Mouse (Mus musculus) frontal cortex, adult (tissue): ENCODE measurements around the gene Gm10644.
A peak's percentile ranks its signal among the peaks of the same experiment; 100 is the strongest.
"Not testable (repeated sequence)": the region's sequence is repeated elsewhere in the genome, so short reads cannot be mapped to it uniquely, and the experiment has no call there.

Experiments
- ATAC-seq: cut with Nextera tagmentation; 2 replicates; pipeline ENCODE4 v1.9.2; 2017; ENCODE audit warnings: mild to moderate bottlenecking, moderate library complexity, mixed read lengths; ENCODE audit not compliant: low TSS enrichment

The Gm10644 gene

DNA sequence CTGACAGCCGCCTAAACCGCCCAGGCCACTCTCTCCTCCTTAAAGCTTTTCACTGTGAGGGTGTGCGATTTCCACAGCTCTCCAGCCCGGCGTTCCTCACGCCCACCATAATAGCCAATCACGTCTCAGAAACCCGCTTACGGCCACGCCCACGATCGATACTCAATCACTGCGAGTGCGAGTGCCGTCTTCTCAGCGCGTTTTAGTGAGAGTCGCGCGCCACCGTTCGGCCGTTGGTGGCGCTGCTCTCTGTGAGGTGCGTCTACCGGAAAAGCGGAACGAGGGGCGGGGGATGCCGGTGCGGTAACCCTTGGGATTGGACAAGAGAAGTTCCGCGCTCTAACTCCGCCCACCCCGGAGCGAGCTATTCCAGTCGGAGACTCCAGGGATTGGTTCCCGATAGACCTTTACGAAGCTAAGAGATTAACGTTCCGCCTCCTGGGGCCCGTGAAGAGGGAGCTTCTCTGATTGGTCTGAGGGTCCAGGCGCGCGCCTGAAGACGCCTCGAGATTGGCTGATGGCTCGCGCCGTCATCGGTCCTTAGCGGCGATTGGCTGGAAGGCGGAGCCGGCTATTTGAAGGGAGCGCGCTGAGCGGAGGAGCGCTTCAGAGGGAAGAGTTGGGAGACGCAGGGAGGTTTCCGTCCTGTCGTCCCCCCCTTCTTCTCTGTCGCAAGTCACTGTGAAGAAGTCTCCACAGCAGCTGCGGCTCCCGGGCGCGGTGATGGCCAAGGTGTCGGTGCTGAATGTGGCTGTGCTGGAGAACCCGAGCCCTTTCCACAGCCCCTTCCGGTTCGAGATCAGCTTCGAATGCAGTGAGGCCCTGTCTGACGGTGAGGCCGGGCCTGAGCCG lies at the start of gene Gm10644, which contains the start of gene Asf1b:
Gene Gm10644, minus strand, starts transcription at position 100 of the 852 bp plus-strand sequence.
Gene Asf1b, plus strand, starts transcription at position 402 of the 852 bp plus-strand sequence.
- peak; percentile 99 for ATAC-seq

DNA sequence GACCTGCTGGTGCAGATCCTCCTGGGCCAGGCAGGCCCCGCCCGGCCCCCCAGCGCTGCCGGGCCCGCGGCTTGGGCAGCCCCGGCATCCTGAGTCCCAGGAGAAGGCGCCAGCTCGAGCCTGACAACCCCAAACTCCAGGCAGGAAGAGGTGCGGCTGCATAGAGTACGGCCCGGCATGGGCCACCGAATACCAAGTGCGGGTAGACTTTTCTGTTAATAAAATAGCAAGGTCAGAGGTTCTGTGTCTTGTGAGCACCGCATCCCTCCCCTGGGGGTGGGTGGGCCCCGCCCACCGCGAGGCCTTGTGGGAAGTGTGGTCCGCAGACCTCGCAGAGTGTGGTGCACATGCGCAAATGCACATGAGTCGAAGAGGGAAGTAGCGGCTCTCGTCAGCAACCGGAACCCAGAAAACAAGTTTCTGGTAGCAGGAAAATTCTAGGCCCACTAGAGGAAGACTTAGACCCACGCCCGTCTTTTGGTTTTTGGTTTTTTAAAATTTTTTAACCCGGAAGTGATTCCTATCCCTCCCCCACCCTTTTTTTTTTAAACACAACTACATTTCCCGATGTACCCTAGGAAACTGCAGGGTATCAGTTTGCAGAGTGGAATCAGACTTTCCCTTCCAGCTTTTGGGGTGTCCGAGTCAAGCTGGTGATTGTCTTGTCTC lies 49.7 kb upstream of the Gm10644 start:
- ATAC-seq, result peak; percentile 93

DNA sequence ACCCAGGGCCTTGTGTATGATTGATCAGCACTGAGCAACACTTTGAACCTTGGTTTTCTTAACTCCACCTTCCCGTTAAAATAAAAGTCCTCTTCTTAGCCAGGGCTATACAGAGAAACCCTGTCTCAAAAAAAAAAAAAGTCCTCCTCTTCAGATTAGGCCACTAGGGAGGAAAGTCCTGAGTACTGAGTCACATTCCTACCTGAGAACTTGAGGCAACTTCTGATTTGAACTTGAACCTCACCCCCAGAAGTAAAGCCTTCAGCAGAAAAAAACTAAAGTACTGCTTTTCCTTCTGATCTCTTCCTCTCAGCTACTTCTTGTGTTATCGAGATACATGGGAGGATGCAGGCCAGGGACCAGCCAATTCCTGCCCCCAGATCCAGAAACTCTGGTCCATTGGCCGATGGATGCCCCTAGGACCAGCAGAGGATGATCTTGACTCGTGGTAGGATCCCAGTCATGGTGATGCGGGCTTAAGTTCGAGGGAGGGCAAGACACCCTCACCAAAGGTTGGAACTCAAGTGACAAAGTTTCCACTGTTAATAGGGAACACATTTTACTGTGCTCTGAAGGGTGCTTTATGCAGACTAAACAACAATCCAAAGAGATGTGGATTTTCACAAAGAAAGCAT lies 48.7 kb upstream of the Gm10644 start:
- ATAC-seq, result no peak

DNA sequence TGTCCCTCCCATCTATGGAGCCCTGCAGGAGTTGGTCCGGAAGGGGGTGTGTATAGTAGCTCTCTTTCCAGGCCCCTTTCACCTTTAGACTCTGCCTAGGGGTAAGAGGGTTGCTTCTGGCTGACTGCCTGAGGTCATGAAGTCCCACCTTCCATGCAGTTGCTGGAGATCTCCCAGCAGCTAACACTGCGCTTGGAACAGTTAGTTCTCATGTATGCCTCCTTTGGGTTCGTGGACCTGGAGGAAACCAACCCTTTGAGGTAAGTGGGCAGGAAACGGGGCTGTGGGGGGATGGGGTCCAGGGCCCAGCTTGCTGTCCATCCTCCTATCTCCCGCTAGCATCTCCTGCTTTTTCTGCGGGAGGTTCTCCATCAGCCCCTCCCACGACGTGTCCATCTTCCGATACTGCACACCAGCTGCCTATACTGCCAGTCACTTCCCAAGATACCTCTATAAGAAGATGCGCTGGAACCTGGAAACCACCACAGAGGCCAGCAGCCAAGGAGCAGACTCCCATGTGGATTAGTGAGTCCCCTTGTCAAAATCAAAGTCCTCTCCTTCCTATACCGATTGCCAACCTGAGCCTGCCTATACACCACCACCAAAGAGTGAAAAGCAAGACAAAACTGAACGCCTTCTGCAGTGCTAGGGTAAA lies 48.1 kb upstream of the Gm10644 start:
- ATAC-seq, result no peak

DNA sequence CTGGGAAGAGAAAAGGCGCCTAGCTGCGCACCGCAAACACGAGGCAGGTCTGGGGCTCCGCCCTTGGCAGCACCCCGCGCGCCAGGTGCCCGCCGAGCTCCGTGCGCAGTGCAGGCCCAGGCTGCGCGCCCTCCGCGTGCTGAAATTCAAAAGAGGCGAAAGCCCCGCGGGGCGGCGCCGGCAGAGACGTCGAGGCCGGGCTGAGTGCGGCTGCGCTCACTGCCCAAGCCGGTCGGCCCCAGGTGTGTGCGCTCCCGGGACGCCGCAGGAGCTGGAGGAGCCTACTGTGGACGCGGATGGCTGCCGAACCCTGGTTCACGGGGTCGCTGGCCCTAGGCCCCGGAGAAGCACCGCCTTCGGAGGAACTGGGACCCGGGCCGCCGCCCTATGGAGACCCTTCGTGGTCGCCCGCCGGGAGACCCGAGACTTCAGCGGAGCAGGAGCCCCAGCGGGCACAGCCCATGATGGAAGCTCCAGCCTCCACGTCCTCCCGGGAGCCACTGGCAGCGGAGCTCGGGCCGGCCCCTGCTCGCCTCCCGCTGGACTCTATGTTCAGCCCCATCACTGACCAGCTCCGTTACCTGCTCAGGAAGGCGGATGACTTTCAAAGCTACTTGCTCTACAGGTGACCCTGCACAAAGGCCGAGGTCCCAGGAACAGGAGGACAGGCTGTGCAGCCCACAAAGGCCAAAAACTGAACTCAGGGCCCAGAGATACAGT lies 46.4 kb upstream of the Gm10644 start, which contains the start of gene 1700067K01Rik:
Gene 1700067K01Rik, plus strand, starts transcription at position 222 of the 720 bp plus-strand sequence.
- ATAC-seq, result no peak

DNA sequence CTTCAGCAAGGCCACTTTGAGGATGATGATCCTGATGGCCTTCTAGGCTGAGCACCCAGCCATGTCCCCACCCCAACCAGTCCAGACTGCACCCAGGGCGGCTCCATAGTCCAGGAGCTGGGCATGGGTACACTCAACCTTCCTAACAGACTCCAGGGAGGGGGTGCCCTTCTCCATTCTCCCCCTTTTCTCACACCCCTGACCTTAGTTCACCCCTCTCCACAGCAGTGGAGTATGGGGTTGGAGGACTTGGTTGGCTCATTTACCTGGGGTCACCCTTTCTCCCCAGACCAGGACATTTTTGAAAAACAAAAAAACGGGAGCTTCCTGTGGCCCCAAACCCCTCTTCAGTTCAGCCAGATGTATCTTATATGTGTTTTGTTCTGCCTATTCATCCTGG lies 44.8 kb upstream of the Gm10644 start:
- ATAC-seq, result no peak

DNA sequence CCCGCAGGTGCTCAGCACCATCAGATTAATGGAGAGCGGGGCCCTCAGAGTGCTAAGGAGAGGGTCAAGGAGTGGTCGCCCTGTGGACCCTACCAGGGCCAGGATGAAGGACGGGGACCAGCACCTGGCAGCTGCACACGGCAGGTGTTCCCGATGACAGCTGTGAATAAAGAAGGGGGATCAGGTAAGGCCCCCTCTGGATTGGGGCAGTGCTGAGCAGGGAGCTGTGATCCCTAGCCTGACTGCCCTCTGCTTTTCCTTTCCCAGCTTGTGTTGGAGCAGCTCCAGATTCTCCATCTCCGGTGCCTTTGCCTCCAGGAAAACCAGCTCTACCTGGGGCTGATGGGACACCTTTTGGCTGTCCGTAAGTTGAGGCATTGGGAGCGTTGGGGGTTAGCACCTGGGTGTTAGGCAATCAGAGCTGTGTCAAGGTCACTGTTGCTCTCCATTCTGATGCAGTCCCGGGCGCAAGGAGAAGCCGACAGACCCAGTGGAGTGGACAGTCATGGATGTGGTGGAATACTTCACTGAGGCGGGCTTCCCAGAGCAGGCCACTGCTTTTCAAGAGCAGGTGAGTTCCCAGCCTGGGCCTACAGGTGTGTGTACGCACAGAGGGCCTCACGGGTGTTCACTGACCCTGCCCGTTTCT lies 44.2 kb upstream of the Gm10644 start:
- ATAC-seq, result no peak

DNA sequence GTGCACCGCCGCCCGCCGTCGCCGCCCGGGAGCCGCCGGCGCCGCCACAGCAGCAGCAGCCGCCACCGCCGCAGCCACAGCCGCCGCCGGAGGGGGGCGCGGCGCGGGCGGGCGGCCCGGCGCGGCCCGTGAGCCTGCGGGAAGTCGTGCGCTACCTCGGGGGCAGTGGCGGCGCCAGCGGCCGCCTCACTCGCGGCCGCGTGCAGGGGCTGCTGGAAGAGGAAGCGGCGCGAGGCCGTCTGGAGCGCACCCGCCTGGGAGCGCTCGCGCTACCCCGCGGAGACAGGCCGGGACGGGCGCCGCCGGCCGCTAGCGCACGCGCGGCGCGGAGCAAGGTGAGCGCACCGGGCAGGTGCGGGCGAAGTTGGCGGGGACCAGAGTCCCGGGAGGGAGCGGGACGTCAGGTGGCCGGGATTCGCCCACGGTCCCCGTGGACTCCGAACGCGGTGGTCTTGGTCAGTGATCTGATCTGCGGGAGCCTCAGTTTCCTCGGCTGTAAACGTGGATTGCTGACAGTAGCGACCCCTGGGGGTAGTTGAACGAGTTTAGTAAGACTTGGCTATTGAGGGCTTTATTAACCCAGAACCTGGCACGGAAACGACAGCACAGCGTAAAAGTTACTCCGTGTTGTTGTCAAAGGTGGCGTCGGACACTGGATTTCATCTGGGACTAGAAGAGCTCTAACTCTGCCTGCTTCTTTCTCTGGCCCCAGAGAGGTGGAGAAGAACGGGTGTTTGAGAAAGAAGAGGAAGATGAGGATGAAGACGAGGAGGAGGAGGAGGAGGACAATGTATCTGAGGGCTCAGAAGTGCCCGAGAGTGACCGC lies 43.4 kb upstream of the Gm10644 start:
- peak; percentile 36 for ATAC-seq

DNA sequence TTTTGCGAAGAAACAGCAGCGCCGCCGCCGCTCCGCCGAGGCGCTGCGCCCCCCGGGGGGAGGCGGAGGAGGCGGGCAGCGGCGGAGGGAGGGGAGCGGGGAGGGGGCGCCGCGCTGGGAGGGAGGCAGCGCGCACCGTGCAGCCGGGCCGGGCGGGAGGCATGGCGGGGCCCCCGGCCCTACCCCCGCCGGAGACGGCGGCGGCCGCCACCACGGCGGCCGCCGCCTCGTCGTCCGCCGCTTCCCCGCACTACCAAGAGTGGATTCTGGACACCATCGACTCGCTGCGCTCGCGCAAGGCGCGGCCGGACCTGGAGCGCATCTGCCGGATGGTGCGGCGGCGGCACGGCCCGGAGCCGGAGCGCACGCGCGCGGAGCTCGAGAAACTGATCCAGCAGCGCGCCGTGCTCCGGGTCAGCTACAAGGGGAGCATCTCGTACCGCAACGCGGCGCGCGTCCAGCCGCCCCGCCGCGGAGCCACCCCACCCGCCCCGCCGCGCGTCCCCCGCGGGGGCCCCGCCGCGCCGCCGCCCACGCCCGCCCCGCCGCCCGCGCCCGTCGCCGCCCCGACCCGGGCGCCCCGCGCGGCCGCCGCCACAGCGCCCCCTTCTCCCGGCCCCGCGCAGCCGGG lies 42.6 kb upstream of the Gm10644 start, which contains the start of gene Samd1:
Gene Samd1, plus strand, starts transcription at position 162 of the 631 bp plus-strand sequence.
- peak; percentile 20; the same call in 1 of the 2 replicates for ATAC-seq

DNA sequence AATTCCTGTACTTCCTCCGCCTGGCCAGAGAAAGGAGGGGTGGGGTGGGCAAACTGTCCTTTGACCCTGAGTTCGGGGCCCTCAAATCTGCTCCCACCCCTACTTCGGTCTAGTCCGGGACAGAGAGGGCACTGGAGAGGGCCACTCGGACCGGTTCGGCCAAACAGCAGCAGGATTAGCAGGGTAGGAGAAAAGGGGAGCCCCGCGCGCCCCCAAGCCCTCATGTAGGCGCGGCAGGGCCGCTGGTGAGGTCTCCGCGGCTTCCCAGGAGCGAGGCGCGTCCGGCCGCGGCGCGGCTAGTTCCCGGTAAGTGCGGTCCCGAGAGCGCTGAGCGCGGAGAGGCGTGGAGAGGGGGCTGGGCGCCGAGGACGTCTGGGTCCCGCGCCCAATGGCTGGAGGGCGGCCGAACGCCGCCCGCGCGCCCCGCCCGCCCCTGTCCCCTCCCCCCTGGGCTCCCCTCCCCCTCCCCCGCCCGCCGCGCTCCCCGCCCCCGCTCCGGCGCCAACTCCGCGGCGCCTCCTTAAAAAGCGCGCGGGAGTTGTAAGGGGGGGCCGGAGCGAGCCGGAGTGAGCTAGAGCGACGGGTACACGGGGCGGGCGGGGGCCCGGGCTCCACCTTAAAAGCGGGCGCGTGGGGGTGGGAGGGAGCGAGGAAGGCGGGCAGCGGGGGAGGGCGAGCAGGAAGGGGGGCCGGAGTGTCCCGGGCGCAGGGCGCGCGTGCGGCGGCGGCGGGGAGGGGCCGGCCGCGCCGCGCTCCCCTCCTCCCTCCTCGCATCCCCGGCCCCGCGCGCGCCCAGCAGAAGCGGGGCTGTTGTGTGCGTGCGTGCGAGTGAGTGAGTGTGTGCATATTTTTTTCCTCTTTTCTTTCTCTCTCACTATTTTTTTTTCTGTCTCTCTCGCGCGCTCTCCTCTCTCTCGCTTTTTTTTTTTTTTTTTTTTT lies 41.8 kb upstream of the Gm10644 start:
- peak; percentile 34 for ATAC-seq

DNA sequence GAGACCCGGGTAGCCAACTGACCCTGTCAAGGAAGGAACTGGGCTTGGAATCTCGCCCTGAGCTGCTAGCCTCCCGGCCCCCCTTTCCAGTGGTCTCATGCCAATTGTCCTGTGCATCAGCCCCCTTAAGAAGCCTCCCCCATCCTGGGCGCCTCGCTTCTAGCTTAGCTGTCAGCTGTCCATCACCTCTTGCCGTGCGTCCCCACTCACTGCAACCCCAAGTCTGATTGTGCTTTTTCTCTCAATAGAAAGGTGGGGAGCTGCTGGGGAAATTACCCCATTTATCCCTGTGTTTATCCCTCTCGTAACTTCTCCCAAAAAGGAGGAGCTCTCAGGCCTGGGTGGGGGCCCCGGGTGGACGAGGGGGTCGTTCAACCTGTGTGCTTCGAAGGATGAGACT lies 41.0 kb upstream of the Gm10644 start:
- ATAC-seq, result no peak

DNA sequence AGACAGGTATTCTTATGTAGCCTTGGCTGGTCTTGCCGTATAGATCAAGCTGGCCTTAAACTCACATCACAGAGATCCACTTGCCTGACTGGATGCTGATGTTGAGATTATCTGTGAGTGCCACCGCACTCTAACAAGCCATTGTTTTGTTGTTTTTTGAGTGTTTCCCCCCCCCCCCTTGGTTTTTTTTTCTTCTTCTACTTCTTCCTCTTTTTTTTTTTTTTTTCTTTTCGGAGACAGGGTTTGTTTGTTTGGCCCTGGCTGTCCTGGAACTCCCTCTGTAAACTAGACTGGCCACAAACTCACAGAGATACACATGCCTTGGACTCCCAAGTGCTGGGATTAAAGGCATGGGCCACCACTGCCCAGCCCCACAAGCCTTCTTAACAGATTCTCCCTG lies 39.0 kb upstream of the Gm10644 start:
- no peak for ATAC-seq

DNA sequence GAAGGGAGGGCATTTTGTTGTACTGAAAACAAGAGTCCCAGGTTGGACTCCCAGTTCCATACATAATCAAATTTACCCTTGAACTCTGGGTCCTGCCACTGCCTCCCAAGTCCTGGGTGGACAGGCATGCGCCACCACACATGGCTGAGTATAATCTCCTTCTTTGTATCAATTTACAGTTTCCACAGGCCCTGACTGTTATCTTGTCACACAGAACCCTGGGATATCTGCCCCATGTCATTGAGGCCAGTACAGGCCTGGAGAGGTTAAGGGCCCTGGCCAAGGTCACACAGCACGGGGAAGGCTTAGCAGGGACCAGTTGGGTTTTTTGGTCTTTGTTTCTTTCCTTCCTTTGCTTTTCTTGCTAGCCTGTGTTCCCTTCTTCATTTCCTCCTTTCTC lies 37.5 kb upstream of the Gm10644 start:
- no peak for ATAC-seq

DNA sequence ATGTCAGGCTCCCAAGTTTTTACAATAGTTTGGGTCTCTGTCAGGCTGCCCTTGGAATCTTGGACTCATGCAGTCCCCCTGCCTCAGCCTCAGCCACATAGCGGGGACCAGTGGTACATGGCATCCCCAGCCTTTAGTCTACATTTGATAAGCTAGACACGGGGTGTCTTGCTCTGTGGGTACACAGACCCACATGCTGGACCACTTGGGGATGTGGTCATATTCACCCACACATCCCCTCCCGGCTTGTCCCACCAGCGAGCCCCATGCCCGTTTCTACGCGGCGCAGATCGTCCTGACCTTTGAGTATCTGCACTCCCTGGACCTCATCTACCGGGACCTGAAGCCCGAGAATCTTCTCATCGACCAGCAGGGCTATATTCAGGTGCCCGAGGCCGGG lies 35.2 kb upstream of the Gm10644 start:
- ATAC-seq, result no peak

DNA sequence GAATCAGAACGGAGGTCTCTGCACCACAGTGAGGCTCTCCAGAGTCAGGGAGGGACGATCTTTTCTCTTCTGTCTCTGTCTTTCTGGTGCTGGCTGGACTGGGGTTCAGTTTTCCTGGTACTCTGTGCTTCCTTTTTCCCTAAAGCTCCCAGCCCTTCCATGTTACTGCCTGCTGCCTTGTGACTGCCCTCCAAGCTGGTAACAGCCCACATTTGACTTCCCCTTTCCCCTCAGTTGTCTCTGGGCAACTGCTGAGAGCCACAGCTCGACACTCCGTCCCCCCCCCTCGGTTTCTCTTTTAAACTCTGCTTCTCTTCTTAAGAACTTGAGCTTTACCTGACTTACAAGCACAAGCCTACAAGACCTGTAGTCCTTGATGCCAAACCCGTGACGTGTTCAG lies 34.2 kb upstream of the Gm10644 start:
- ATAC-seq, result no peak

DNA sequence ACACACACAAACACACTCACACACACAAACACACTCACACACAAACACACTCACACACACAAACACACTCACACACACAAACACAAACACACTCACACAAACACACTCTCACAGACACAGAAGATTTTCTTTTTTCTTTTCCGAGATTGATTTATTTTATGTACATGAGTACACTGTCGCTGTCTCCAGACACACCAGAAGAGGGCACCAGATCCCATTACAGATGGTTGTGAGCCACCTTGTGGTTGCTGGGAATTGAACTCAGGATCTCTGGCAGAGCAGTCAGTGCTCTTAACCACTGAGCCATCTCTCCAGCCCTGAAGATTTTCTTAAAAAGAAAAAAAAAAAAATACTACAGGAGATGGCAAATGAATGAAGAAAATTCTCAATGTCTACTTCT lies 28.2 kb upstream of the Gm10644 start:
- ATAC-seq, result not testable (repeated sequence)

DNA sequence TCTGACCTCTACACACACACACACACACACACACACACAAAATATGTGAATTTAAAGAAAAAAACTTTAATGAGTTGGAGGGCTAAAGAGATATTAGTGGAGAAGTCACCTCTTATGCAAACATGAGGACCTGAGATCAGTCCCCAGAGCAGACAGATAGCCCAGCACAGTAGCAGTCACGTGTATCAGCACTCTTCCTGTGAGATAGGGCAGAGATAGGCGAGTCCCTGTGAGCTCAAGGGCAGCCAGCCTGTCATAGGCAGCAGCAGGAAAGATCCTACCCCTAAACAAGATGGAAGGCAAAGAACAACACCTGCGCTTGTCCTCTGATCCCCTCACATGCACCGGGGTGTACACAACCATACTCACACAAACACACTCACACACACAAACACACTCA lies 27.4 kb upstream of the Gm10644 start:
- no peak for ATAC-seq

DNA sequence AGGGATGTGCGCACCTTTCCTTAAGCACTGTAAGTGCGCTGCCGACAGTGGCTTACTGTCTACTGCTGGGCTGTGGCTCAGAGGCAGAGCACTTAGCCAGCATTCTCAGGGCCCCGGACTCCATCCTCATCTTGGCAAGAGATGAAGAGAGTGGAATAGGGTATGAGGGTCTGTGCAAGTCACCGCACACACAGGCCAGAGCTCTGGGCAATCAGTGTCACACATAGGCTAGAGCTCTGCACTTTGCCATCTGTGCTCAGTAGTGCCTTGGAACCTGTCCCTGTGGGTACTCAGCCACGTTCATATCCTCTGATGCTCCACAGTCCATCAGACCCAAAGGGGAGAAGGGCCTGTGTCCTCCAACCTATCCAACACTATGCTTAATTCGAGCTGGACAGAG lies 26.5 kb upstream of the Gm10644 start:
- ATAC-seq, result no peak
